Mouse (Mus musculus): ENCODE data around the gene Phactr3. TPM values are rescaled to one million over a fixed set of nuclear protein-coding genes. Genes with fewer than 3 reads are reported as not detected.

The Phactr3 gene
- total RNA-seq, 1 experiment: 1.1 TPM

GRCm38 (mm10) chr2:178192881-178193280 lies 74.1 kb downstream of the Phactr3 start:
- DNase-seq (ENCODE audit: low read depth, low spot score): no peak
- Histone ChIP-seq H3K36me3 (ENCODE audit: control insufficient read depth, insufficient read depth, low read length, poor library complexity, severe bottlenecking) (no peaks in the 10 kb centered on the region), H3K9ac (ENCODE audit: insufficient read depth, low read depth, low read length, poor library complexity, severe bottlenecking) (no peak overlapping the region), H3K4me3 (ENCODE audit: insufficient read depth in 1 of 2, low read depth in 1 of 2, low read length in 2 of 2, poor library complexity in 1 of 2, severe bottlenecking in 1 of 2) (no peak overlapping the region), H3K27ac (ENCODE audit: insufficient read depth, low read depth, low read length, poor library complexity, severe bottlenecking) (no peak overlapping the region), H3K9me3 (ENCODE audit: control insufficient read depth, insufficient read depth, low read depth, low read length) (no peaks in the 10 kb centered on the region), H3K4me1 (ENCODE audit: control insufficient read depth in 2 of 2, insufficient read depth in 2 of 2, low read length in 2 of 2, poor library complexity in 1 of 2) (no peaks in the 10 kb centered on the region)
- in situ Hi-C loops (cut with MboI; ENCODE audit: low sequenced_read_pairs in 2 of 2, unreplicated experiment in 2 of 2): no loop called here
- TF ChIP-seq ZC3H11A (IDR thresholded peaks at IDR 0.05; ENCODE audit: borderline replicate concordance, low read depth, low read length) (no peak), MAFK (IDR thresholded peaks at IDR 0.05; ENCODE audit: insufficient read depth, low read depth, low read length) (no peak), HCFC1 (IDR thresholded peaks at IDR 0.05; ENCODE audit: borderline replicate concordance, insufficient read depth, low read length) (no peak), CHD2 (IDR thresholded peaks at IDR 0.05; ENCODE audit: low read depth, low read length) (no peak), ZNF384 (IDR thresholded peaks at IDR 0.05; ENCODE audit: low read depth, low read length) (no peak)

GRCm38 (mm10) chr2:178193445-178193844 lies 74.7 kb downstream of the Phactr3 start:
- TF ChIP-seq MAFK (IDR thresholded peaks at IDR 0.05; ENCODE audit: insufficient read depth, low read depth, low read length): no peak
- TF ChIP-seq ZC3H11A (IDR thresholded peaks at IDR 0.05; ENCODE audit: borderline replicate concordance, low read depth, low read length): no peak
- Histone ChIP-seq H3K27ac (ENCODE audit: insufficient read depth, low read depth, low read length, poor library complexity, severe bottlenecking) (no peak overlapping the region), H3K36me3 (ENCODE audit: control insufficient read depth, insufficient read depth, low read length, poor library complexity, severe bottlenecking) (no peaks in the 10 kb centered on the region), H3K4me1 (ENCODE audit: control insufficient read depth in 2 of 2, insufficient read depth in 2 of 2, low read length in 2 of 2, poor library complexity in 1 of 2) (no peaks in the 10 kb centered on the region), H3K9me3 (ENCODE audit: control insufficient read depth, insufficient read depth, low read depth, low read length) (no peaks in the 10 kb centered on the region), H3K4me3 (ENCODE audit: insufficient read depth in 1 of 2, low read depth in 1 of 2, low read length in 2 of 2, poor library complexity in 1 of 2, severe bottlenecking in 1 of 2) (no peak overlapping the region), H3K9ac (ENCODE audit: insufficient read depth, low read depth, low read length, poor library complexity, severe bottlenecking) (no peak overlapping the region)
- DNase-seq (ENCODE audit: low read depth, low spot score): no peak
- in situ Hi-C loops (cut with MboI; ENCODE audit: low sequenced_read_pairs in 2 of 2, unreplicated experiment in 2 of 2): no loop called here

- TF ChIP-seq MAFK (IDR thresholded peaks at IDR 0.05; ENCODE audit: insufficient read depth, low read depth, low read length): no peak
- TF ChIP-seq ZNF384 (IDR thresholded peaks at IDR 0.05; ENCODE audit: low read depth, low read length): no peak
- TF ChIP-seq ZC3H11A (IDR thresholded peaks at IDR 0.05; ENCODE audit: borderline replicate concordance, low read depth, low read length): no peak
- H3K36me3 ChIP-seq (ENCODE audit: control insufficient read depth, insufficient read depth, low read length, poor library complexity, severe bottlenecking): no peaks in the 10 kb centered on the region
- H3K9me3 ChIP-seq (ENCODE audit: control insufficient read depth, insufficient read depth, low read depth, low read length): no peaks in the 10 kb centered on the region
- H3K4me1 ChIP-seq (ENCODE audit: control insufficient read depth in 2 of 2, insufficient read depth in 2 of 2, low read length in 2 of 2, poor library complexity in 1 of 2): no peaks in the 10 kb centered on the region
- no peak for DNase-seq (ENCODE audit: low read depth, low spot score)
- in situ Hi-C loops (cut with MboI; ENCODE audit: low sequenced_read_pairs in 2 of 2, unreplicated experiment in 2 of 2): no loop called here
- H3K9ac ChIP-seq (ENCODE audit: insufficient read depth, low read depth, low read length, poor library complexity, severe bottlenecking): no peak overlapping the region
- no peak overlapping the region for H3K4me3 ChIP-seq (ENCODE audit: insufficient read depth in 1 of 2, low read depth in 1 of 2, low read length in 2 of 2, poor library complexity in 1 of 2, severe bottlenecking in 1 of 2)
- no peak overlapping the region for H3K27ac ChIP-seq (ENCODE audit: insufficient read depth, low read depth, low read length, poor library complexity, severe bottlenecking)
These were observed 76.1 kb downstream of the Phactr3 start for GRCm38 (mm10) chr2:178194908-178195307.

- Histone ChIP-seq H3K36me3 (ENCODE audit: control insufficient read depth, insufficient read depth, low read length, poor library complexity, severe bottlenecking) (no peaks in the 10 kb centered on the region), H3K9ac (ENCODE audit: insufficient read depth, low read depth, low read length, poor library complexity, severe bottlenecking) (no peak overlapping the region), H3K27ac (ENCODE audit: insufficient read depth, low read depth, low read length, poor library complexity, severe bottlenecking) (no peak overlapping the region), H3K4me1 (ENCODE audit: control insufficient read depth in 2 of 2, insufficient read depth in 2 of 2, low read length in 2 of 2, poor library complexity in 1 of 2) (no peaks in the 10 kb centered on the region), H3K9me3 (ENCODE audit: control insufficient read depth, insufficient read depth, low read depth, low read length) (no peaks in the 10 kb centered on the region), H3K4me3 (ENCODE audit: insufficient read depth in 1 of 2, low read depth in 1 of 2, low read length in 2 of 2, poor library complexity in 1 of 2, severe bottlenecking in 1 of 2) (no peak overlapping the region)
- in situ Hi-C loops (cut with MboI; ENCODE audit: low sequenced_read_pairs in 2 of 2, unreplicated experiment in 2 of 2): no loop called here
- DNase-seq (ENCODE audit: low read depth, low spot score): no peak
- no peak for TF ChIP-seq MAFK (IDR thresholded peaks at IDR 0.05; ENCODE audit: insufficient read depth, low read depth, low read length)
- TF ChIP-seq ZC3H11A (IDR thresholded peaks at IDR 0.05; ENCODE audit: borderline replicate concordance, low read depth, low read length): no peak
- TF ChIP-seq HCFC1 (IDR thresholded peaks at IDR 0.05; ENCODE audit: borderline replicate concordance, insufficient read depth, low read length): no peak
- TF ChIP-seq ZNF384 (IDR thresholded peaks at IDR 0.05; ENCODE audit: low read depth, low read length): no peak
- no peak for TF ChIP-seq CHD2 (IDR thresholded peaks at IDR 0.05; ENCODE audit: low read depth, low read length)
These were observed 77.3 kb downstream of the Phactr3 start for GRCm38 (mm10) chr2:178196038-178196437.

- in situ Hi-C loops (cut with MboI; ENCODE audit: low sequenced_read_pairs in 2 of 2, unreplicated experiment in 2 of 2): no loop called here
- no peak for TF ChIP-seq ZNF384 (IDR thresholded peaks at IDR 0.05; ENCODE audit: low read depth, low read length)
- TF ChIP-seq CHD2 (IDR thresholded peaks at IDR 0.05; ENCODE audit: low read depth, low read length): no peak
- no peak for TF ChIP-seq ZC3H11A (IDR thresholded peaks at IDR 0.05; ENCODE audit: borderline replicate concordance, low read depth, low read length)
- TF ChIP-seq MAFK (IDR thresholded peaks at IDR 0.05; ENCODE audit: insufficient read depth, low read depth, low read length): no peak
- no peak for TF ChIP-seq HCFC1 (IDR thresholded peaks at IDR 0.05; ENCODE audit: borderline replicate concordance, insufficient read depth, low read length)
- H3K9ac ChIP-seq (ENCODE audit: insufficient read depth, low read depth, low read length, poor library complexity, severe bottlenecking): no peak overlapping the region
- H3K4me1 ChIP-seq (ENCODE audit: control insufficient read depth in 2 of 2, insufficient read depth in 2 of 2, low read length in 2 of 2, poor library complexity in 1 of 2): no peaks in the 10 kb centered on the region
- no peak overlapping the region for H3K27ac ChIP-seq (ENCODE audit: insufficient read depth, low read depth, low read length, poor library complexity, severe bottlenecking)
- DNase-seq (ENCODE audit: low read depth, low spot score): no peak
- no peaks in the 10 kb centered on the region for H3K36me3 ChIP-seq (ENCODE audit: control insufficient read depth, insufficient read depth, low read length, poor library complexity, severe bottlenecking)
- H3K9me3 ChIP-seq (ENCODE audit: control insufficient read depth, insufficient read depth, low read depth, low read length): no peaks in the 10 kb centered on the region
- no peak overlapping the region for H3K4me3 ChIP-seq (ENCODE audit: insufficient read depth in 1 of 2, low read depth in 1 of 2, low read length in 2 of 2, poor library complexity in 1 of 2, severe bottlenecking in 1 of 2)
These were observed 78.8 kb downstream of the Phactr3 start for GRCm38 (mm10) chr2:178197542-178197941.

All from ES-E14 (cell line).